Mouse (Mus musculus) liver, embryonic 13.5 days (tissue): ENCODE data around the gene Lkaaear1. TPM values are rescaled to one million over a fixed set of nuclear protein-coding genes. Genes with fewer than 3 reads are reported as not detected.
A peak's percentile ranks its signal among the peaks of the same experiment; 100 is the strongest.

Source experiments
- ATAC-seq: fragments of 200-750 bp; cut with Nextera tagmentation; 2 replicates; pipeline ENCODE4 v1.8.0; 2017; ENCODE audit warnings: low read depth, mild to moderate bottlenecking, moderate number of reproducible peaks, moderate library complexity
- DNase-seq: peaks from one replicate; pipeline ENCODE4 v3.0.0; 2022
- H3K27ac ChIP-seq: fragments of 300-500 bp; sonication (generic); 2 replicates; pipeline ENCODE4 v1.5.1; 2015; ENCODE audit warnings: moderate library complexity, mild to moderate bottlenecking, inconsistent platforms
- H3K27me3 ChIP-seq: fragments of 300-500 bp; sonication (generic); 2 replicates; pipeline ENCODE4 v1.6.1; 2015; ENCODE audit warnings: mild to moderate bottlenecking, inconsistent platforms
- H3K36me3 ChIP-seq: fragments of 300-500 bp; sonication (generic); 2 replicates; pipeline ENCODE4 v1.6.1; 2015; ENCODE audit warnings: mild to moderate bottlenecking, inconsistent platforms
- H3K4me1 ChIP-seq: fragments of 300-500 bp; sonication (generic); replicated peaks from 2 replicates; pipeline ENCODE4 v1.6.1; 2015; ENCODE audit warnings: inconsistent platforms
- H3K4me2 ChIP-seq: fragments of 300-500 bp; sonication (generic); 2 replicates; pipeline ENCODE4 v1.6.1; 2015; ENCODE audit warnings: inconsistent platforms, mild to moderate bottlenecking, moderate library complexity
- H3K4me3 ChIP-seq: fragments of 300-500 bp; sonication (generic); replicated peaks from 2 replicates; pipeline ENCODE4 v1.5.1; 2015; ENCODE audit warnings: mild to moderate bottlenecking, inconsistent platforms
- H3K9ac ChIP-seq: fragments of 300-500 bp; sonication (generic); 2 replicates; pipeline ENCODE4 v1.6.1; 2015; ENCODE audit warnings: mild to moderate bottlenecking, inconsistent platforms
- H3K9me3 ChIP-seq: fragments of 300-500 bp; sonication (generic); replicated peaks from 2 replicates; pipeline ENCODE4 v1.6.1; 2016; ENCODE audit warnings: inconsistent platforms
- WGBS: fragments of 180-500 bp; shearing (Covaris S2); methylation state at CpG from one replicate; pipeline ENCODE4 v1.1.7; 2015; ENCODE audit not compliant: insufficient replicate concordance; 5-methylcytosine and 5-hydroxymethylcytosine counted together
- polyA plus RNA-seq: library from polyadenylated mRNA; unstranded; fragments of >200 nt; fragmentation: Nextera tagmentation; extraction: Ambion mirVana; gene quantifications from 2 replicates; pipeline ENCODE4 v1.2.1, GENCODE M21; 2015

Lkaaear1 gene
- polyA plus RNA-seq, 1 experiment from 2014 or later: not detected

GRCm38 (mm10) chr2:181695776-181696175 lies 2.5 kb downstream of the Lkaaear1 start:
- H3K4me1 ChIP-seq: peaks cover 30% of the 10 kb centered on the region
- H3K9me3 ChIP-seq: no peaks in the 10 kb centered on the region
- no peak overlapping the region for H3K27ac ChIP-seq
- H3K36me3 ChIP-seq: no peaks in the 10 kb centered on the region
- H3K27me3 ChIP-seq: peaks cover 30% of the 10 kb centered on the region
- H3K4me2 ChIP-seq: no peak overlapping the region
- no peak overlapping the region for H3K9ac ChIP-seq
- DNase-seq (no peak), ATAC-seq (no peak)
- 57% methylated on average over 1 of the region's 1 CpGs for WGBS
- no peak overlapping the region for H3K4me3 ChIP-seq

GRCm38 (mm10) chr2:181694581-181694980 lies 3.7 kb downstream of the Lkaaear1 start:
- Histone ChIP-seq H3K4me1 (peaks cover 30% of the 10 kb centered on the region), H3K36me3 (peaks cover under 1% of the 10 kb centered on the region; the same call in 1 of the 2 replicates), H3K27ac (no peak overlapping the region), H3K9ac (no peak overlapping the region), H3K4me2 (peak overlapping the region; percentile 78), H3K4me3 (no peak overlapping the region), H3K9me3 (no peaks in the 10 kb centered on the region), H3K27me3 (peaks cover 30% of the 10 kb centered on the region)
- DNase-seq (no peak), ATAC-seq (no peak)
- 56% methylated on average over 3 of the region's 3 CpGs for WGBS

- peak; percentile 63 for ATAC-seq
- Histone ChIP-seq H3K27ac (peak within 1 kb of the TSS; percentile 34; the same call in 1 of the 2 replicates), H3K27me3 (peaks cover 30% of the 10 kb centered on the region), H3K4me2 (peak within 1 kb of the TSS; percentile 78), H3K4me1 (peaks cover 30% of the 10 kb centered on the region), H3K9me3 (no peaks in the 10 kb centered on the region), H3K9ac (peak within 1 kb of the TSS; percentile 62), H3K36me3 (peaks cover 8% of the 10 kb centered on the region), H3K4me3 (peak within 1 kb of the TSS; percentile 61)
- DNase-seq: peak; percentile 51
- under 1% methylated on average over 75 of the region's 75 CpGs for WGBS
Observed at GRCm38 (mm10) chr2:181693339-181694280, 4.6 kb downstream of the Lkaaear1 start, which contains the start of gene Rgs19. Gene Rgs19 (minus strand): TSS chr2:181693977.

GRCm38 (mm10) chr2:181692304-181692703 lies 5.9 kb downstream of the Lkaaear1 start:
- DNase-seq: no peak
- WGBS: 64% methylated on average over 3 of the region's 3 CpGs
- H3K27ac ChIP-seq: no peak overlapping the region
- peaks cover 30% of the 10 kb centered on the region for H3K27me3 ChIP-seq
- 0 out of 2 replicates have a peak overlapping the region, but pooled peaks have one; percentile 62 for H3K9ac ChIP-seq
- peak overlapping the region; percentile 61 for H3K4me3 ChIP-seq
- H3K9me3 ChIP-seq: no peaks in the 10 kb centered on the region
- peaks cover 8% of the 10 kb centered on the region for H3K36me3 ChIP-seq
- H3K4me2 ChIP-seq: peak overlapping the region; percentile 78
- H3K4me1 ChIP-seq: peaks cover 30% of the 10 kb centered on the region
- ATAC-seq: no peak

GRCm38 (mm10) chr2:181691571-181691970 lies 6.7 kb downstream of the Lkaaear1 start:
- DNase-seq: no peak
- ATAC-seq: no peak
- no peak overlapping the region for H3K27ac ChIP-seq
- peak overlapping the region; percentile 28 for H3K4me3 ChIP-seq
- H3K9ac ChIP-seq: peak overlapping the region; percentile 13; the same call in 1 of the 2 replicates
- peaks cover 30% of the 10 kb centered on the region for H3K27me3 ChIP-seq
- H3K9me3 ChIP-seq: no peaks in the 10 kb centered on the region
- peaks cover 13% of the 10 kb centered on the region for H3K36me3 ChIP-seq
- peak overlapping the region; percentile 78 for H3K4me2 ChIP-seq
- 37% methylated on average over 4 of the region's 4 CpGs for WGBS
- H3K4me1 ChIP-seq: peaks cover 30% of the 10 kb centered on the region

- Histone ChIP-seq H3K9ac (0 out of 2 replicates have a peak overlapping the region, but pooled peaks have one; percentile 13), H3K4me2 (peak overlapping the region; percentile 78), H3K4me3 (peak overlapping the region; percentile 28), H3K36me3 (peaks cover 14% of the 10 kb centered on the region), H3K4me1 (peaks cover 30% of the 10 kb centered on the region), H3K27me3 (peaks cover 30% of the 10 kb centered on the region), H3K27ac (no peak overlapping the region), H3K9me3 (no peaks in the 10 kb centered on the region)
- ATAC-seq: no peak
- DNase-seq: no peak
- 60% methylated on average over 6 of the region's 6 CpGs for WGBS
Observed at GRCm38 (mm10) chr2:181691083-181691482, 7.2 kb downstream of the Lkaaear1 start.

GRCm38 (mm10) chr2:181689466-181690160 lies 8.6 kb downstream of the Lkaaear1 start:
- peaks cover 14% of the 10 kb centered on the region for H3K36me3 ChIP-seq
- no peak for DNase-seq
- no peak overlapping the region for H3K4me3 ChIP-seq
- ATAC-seq: no peak
- WGBS: 74% methylated on average over 10 of the region's 10 CpGs
- peaks cover 17% of the 10 kb centered on the region for H3K27me3 ChIP-seq
- no peaks in the 10 kb centered on the region for H3K9me3 ChIP-seq
- no peak overlapping the region for H3K27ac ChIP-seq
- no peak overlapping the region for H3K9ac ChIP-seq
- H3K4me2 ChIP-seq: no peak overlapping the region
- H3K4me1 ChIP-seq: peaks cover 30% of the 10 kb centered on the region

- H3K4me2 ChIP-seq: no peak overlapping the region
Observed at GRCm38 (mm10) chr2:181687586-181687985, 10.7 kb downstream of the Lkaaear1 start.

GRCm38 (mm10) chr2:181685686-181686085 lies 12.6 kb downstream of the Lkaaear1 start:
- no peak for ATAC-seq
- Histone ChIP-seq H3K4me2 (no peak overlapping the region), H3K27ac (no peak overlapping the region), H3K4me3 (no peak overlapping the region), H3K9ac (no peak overlapping the region), H3K36me3 (peaks cover 14% of the 10 kb centered on the region), H3K9me3 (no peaks in the 10 kb centered on the region), H3K27me3 (peaks cover 7% of the 10 kb centered on the region; the same call in 1 of the 2 replicates), H3K4me1 (peaks cover 17% of the 10 kb centered on the region)
- WGBS: 72% methylated on average over 4 of the region's 4 CpGs
- no peak for DNase-seq

More at GRCm38 (mm10) chr2:181687586-181687985, 10.7 kb downstream of the Lkaaear1 start:
- H3K4me3 ChIP-seq: no peak overlapping the region
- no peak for DNase-seq
- H3K36me3 ChIP-seq: peaks cover 14% of the 10 kb centered on the region
- H3K27ac ChIP-seq: no peak overlapping the region
- H3K9me3 ChIP-seq: no peaks in the 10 kb centered on the region
- no peak overlapping the region for H3K9ac ChIP-seq
- H3K27me3 ChIP-seq: peaks cover 1% of the 10 kb centered on the region; the same call in 1 of the 2 replicates
- no peak for ATAC-seq
- peaks cover 18% of the 10 kb centered on the region for H3K4me1 ChIP-seq
- 70% methylated on average over 8 of the region's 8 CpGs for WGBS

- Histone ChIP-seq H3K27me3 (peaks cover 13% of the 10 kb centered on the region), H3K36me3 (peaks cover 14% of the 10 kb centered on the region), H3K9ac (no peak overlapping the region), H3K9me3 (no peaks in the 10 kb centered on the region), H3K4me1 (peaks cover 23% of the 10 kb centered on the region), H3K4me2 (no peak overlapping the region), H3K4me3 (no peak overlapping the region), H3K27ac (no peak overlapping the region)
- no peak for DNase-seq
- no peak for ATAC-seq
- WGBS: 20% methylated on average over 1 of the region's 1 CpGs
Observed at GRCm38 (mm10) chr2:181684713-181685112, 13.5 kb downstream of the Lkaaear1 start.

GRCm38 (mm10) chr2:181683381-181683780 lies 14.9 kb downstream of the Lkaaear1 start:
- no peak overlapping the region for H3K4me2 ChIP-seq

More at GRCm38 (mm10) chr2:181683381-181683780, 14.9 kb downstream of the Lkaaear1 start:
- DNase-seq: no peak
- ATAC-seq: no peak
- peaks cover 13% of the 10 kb centered on the region for H3K27me3 ChIP-seq
- no peaks in the 10 kb centered on the region for H3K9me3 ChIP-seq
- H3K27ac ChIP-seq: no peak overlapping the region
- peaks cover 6% of the 10 kb centered on the region; the same call in 1 of the 2 replicates for H3K36me3 ChIP-seq
- WGBS: 64% methylated on average over 4 of the region's 4 CpGs
- H3K4me1 ChIP-seq: peaks cover 31% of the 10 kb centered on the region
- no peak overlapping the region for H3K9ac ChIP-seq
- no peak overlapping the region for H3K4me3 ChIP-seq
